Mouse (Mus musculus) thymus, postnatal 0 days (tissue): ENCODE measurements around the gene Rhox3h. TPM values are rescaled to one million over a fixed set of nuclear protein-coding genes. Genes with fewer than 3 reads are reported as not detected.
"Not testable (repeated sequence)": the region's sequence is repeated elsewhere in the genome, so short reads cannot be mapped to it uniquely, and the experiment has no call there.

Source experiments
- DNase-seq: peaks from one replicate; pipeline ENCODE4 v3.0.0-alpha.2; 2015; ENCODE audit warnings: low spot score
- polyA plus RNA-seq: library from polyadenylated mRNA; unstranded; fragments of >200 nt; fragmentation: Nextera tagmentation; extraction: Ambion mirVana; gene quantifications from 2 replicates; pipeline ENCODE4 v1.2.1, GENCODE M21; 2015

Gene Rhox3h
- polyA plus RNA-seq, result not detected in 2 replicates

- DNase-seq, result not testable (repeated sequence)
Observed at GRCm38 (mm10) chrX:37668664-37669063, at the start of gene Rhox3h. TSS of gene Rhox3h (minus strand) at chrX:37668764.

GRCm38 (mm10) chrX:37701821-37702387, 33.3 kb upstream of the Rhox3h start:
- no peak for DNase-seq

DNA sequence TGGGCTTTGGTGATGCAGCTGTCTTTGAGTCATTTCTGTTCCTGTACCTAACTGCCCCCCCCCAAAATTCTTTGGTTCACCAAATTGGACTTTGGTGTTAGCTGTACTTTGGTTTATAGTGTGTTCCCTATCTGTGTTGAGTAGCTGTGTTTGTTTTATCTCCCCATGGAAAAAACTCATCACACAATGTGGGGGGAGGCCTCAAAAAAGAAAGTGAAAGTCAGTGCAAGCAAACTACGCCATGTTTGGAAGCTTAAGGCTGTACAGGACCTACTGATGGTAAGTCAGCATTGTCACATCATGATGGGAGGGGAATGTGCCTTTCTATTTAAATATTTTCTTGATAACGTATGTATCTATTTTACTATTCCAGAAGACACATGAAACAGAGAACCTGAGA, 23.7 kb upstream of the Rhox3h start:
- no peak for DNase-seq

DNA sequence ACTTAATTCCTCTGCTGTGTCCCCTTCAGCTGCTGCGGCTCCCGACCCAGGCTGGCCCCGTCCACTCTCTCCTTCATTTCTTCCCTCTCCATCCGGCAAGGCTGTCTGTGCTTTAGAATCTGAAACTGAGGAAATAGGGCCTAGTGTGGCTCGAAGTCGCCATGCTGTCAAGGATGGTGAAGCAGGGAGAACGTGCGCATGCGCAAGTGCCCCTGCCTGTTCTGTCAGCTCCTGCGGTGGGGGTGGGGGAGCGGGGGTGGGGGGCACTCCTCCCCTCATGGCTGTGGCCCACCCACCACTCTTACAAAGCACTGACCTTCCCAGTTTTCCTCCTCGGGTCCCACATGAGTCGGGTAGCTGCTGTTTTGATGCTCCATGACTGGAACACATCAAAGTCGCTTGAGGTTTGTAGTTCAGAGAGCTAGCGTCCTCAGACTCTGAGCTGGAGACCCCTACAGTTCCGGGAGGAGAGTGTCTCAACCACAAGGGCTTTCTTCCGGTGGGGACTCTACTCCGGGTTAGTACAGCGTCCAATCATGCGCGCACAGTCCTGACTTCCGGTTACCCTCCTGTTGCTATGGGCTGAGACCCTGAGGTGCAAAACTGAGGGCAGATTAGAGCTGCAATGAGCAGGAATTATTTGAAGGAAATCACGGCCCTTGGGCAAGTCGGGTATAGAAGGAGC, 14.6 kb upstream of the Rhox3h start:
- DNase-seq, result no peak

- DNase-seq, result not testable (repeated sequence)
Observed at GRCm38 (mm10) chrX:37673177-37673576, 4.6 kb upstream of the Rhox3h start, which contains the start of gene Rhox2h. TSS of gene Rhox2h (minus strand) at chrX:37673277.

DNA sequence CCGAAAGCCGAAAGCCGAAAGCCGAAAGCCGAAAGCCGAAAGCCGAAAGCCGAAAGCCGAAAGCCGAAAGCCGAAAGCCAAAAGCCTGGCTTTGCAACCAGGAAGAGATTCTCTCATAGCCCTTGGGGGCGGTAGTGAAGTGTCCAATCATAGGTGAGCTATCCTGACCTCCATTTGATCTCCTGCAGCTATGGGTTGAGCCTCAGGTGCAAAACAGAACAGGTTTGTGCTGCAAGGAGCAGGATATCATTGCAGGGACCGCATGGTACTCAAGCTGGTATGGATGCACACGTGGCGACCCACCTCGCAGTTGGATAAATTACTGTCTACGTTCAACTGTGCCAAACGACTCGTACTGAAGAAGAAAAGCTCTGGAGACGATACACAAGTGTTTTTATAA, 17.3 kb downstream of the Rhox3h start, which contains the start of gene Rhox4g:
Rhox4g (minus strand) TSS at position 101 of the 400 bp plus-strand sequence.
- DNase-seq, result not testable (repeated sequence)

DNA sequence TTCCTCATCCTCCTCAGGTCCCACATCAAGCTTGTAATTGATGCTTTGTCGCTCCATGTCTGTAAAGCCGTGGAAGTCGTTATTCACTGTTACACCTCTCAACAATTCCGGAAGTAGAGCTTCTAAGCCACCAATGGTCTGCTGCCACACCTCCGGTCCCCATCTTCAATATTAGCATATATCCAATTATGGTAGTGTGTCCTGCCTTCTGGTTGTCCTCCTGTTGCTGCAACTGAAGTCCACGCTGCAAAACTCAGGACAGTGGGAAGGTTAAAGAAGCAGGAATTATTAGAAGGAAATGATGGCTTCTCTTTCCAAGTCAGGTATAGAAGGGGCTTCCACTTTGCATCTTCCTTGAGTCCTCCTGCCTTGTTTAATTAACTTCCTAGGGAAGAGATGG, 25.2 kb downstream of the Rhox3h start, which contains the start of gene Rhox2g:
Rhox2g (minus strand) TSS at position 101 of the 400 bp plus-strand sequence.
- not testable (repeated sequence) for DNase-seq

DNA sequence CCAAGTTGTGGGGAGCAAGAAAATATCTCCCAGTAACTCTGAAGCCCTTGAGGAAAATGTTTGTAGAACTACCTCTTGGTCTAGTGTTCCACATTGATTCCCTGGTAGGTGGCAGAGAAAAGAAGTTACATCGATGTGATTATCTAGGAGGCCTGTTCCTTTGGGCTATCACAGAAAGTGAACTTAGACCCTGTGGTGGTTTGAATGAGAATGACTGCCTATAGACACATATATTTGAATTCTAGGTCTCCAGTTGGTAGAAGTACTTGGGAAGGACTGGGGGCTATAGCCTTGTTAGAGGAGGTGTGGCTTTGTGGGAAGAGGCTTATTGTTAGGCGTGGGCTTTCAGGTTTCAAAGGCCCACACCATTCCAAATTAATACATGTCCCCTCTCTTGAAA, 40.1 kb downstream of the Rhox3h start, which contains the start of gene Rhox3g:
Rhox3g (minus strand) TSS at position 101 of the 400 bp plus-strand sequence.
- DNase-seq, result not testable (repeated sequence)

Other genes starting within 250 kb of the Rhox3h start
- gene Rhox4b, start 236.3 kb downstream of the Rhox3h start, polyA plus RNA-seq, result 6.4 and 8.1 TPM in 2 replicates
- gene Rhox2c, start 215.1 kb downstream of the Rhox3h start, polyA plus RNA-seq, result not detected in 2 replicates
- not detected in 2 replicates for gene Rhox3c, start 210.2 kb downstream of the Rhox3h start, polyA plus RNA-seq
- gene Rhox4c, start 188.4 kb downstream of the Rhox3h start, polyA plus RNA-seq, result not detected in 2 replicates
- gene Rhox2d, start 175.3 kb downstream of the Rhox3h start, polyA plus RNA-seq, result not detected in 2 replicates
- gene Rhox4d, start 154.4 kb downstream of the Rhox3h start, polyA plus RNA-seq, result not detected in 2 replicates
- gene Rhox2e, start 138.3 kb downstream of the Rhox3h start, polyA plus RNA-seq, result not detected in 2 replicates
- gene Rhox3e, start 126.7 kb downstream of the Rhox3h start, polyA plus RNA-seq, result not detected in 2 replicates
- gene Rhox4e, start 111.4 kb downstream of the Rhox3h start, polyA plus RNA-seq, result not detected in 2 replicates
- gene Rhox2f, start 97.4 kb downstream of the Rhox3h start, polyA plus RNA-seq, result 0.23 and 0.32 TPM in 2 replicates
- not detected in 2 replicates for gene Rhox3f, start 87.8 kb downstream of the Rhox3h start, polyA plus RNA-seq
- gene Rhox4f, start 61.1 kb downstream of the Rhox3h start, polyA plus RNA-seq, result not detected in 2 replicates
- gene Rhox3g, start 40.2 kb downstream of the Rhox3h start, polyA plus RNA-seq, result not detected in 2 replicates
- gene Rhox2g, start 25.3 kb downstream of the Rhox3h start, polyA plus RNA-seq, result not detected in 2 replicates
- gene Rhox4g, start 17.4 kb downstream of the Rhox3h start, polyA plus RNA-seq, result not detected in 2 replicates
- not detected in 2 replicates for gene Rhox2h, start 4.5 kb upstream of the Rhox3h start, polyA plus RNA-seq
- 0.85 and 1.6 TPM in 2 replicates for gene Rhox5, start 136.1 kb upstream of the Rhox3h start, polyA plus RNA-seq
- 0.17 TPM in 1 of 2 replicates, not detected in the other for gene Rhox6, start 158.1 kb upstream of the Rhox3h start, polyA plus RNA-seq
- not detected in 2 replicates for gene Rhox7a, start 162.9 kb upstream of the Rhox3h start, polyA plus RNA-seq
- not detected in 2 replicates for gene Rhox8, start 210.2 kb upstream of the Rhox3h start, polyA plus RNA-seq
- not detected in 2 replicates for gene Rhox7b, start 228.5 kb upstream of the Rhox3h start, polyA plus RNA-seq
- 0.14 TPM in 1 of 2 replicates, not detected in the other for gene Rhox9, start 233.0 kb upstream of the Rhox3h start, polyA plus RNA-seq